Mouse (Mus musculus) testis, postnatal 10 days (tissue): Measurements from ENCODE around the gene Olfr380.

Source experiments
- DNase-seq: peaks from one replicate; pipeline ENCODE4 v3.0.0; 2021; ENCODE audit warnings: low spot score

The Olfr380 gene

DNA sequence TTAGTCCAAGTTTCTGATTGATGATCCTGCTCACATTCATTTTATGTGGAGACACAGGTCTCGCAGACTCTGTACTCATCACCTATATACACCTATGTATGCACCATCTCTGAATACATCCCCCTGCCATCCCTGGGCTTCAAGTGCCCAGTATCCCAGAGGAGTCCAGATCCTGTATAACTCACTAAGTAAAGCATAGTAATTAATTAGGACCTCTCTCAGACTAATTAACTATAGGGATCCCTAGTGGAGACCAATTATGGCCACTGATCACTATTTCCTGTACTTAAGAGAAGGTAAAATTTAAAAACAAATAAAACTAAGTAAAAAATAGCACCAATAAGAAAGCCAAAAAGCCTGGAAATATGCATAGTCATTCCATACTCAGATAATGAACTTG lies at the start of gene Olfr380:
Olfr380 (minus strand) TSS at position 101 of the 400 bp plus-strand sequence.
- no peak for DNase-seq

- DNase-seq, result no peak
Observed at GRCm38 (mm10) chr11:73491503-73491902, 34.2 kb upstream of the Olfr380 start, which contains the start of gene Olfr381. Olfr381 (minus strand) TSS chr11:73491603.

GRCm38 (mm10) chr11:73428377-73428776 lies 28.9 kb downstream of the Olfr380 start, which contains the start of gene Olfr378:
Olfr378 (minus strand) TSS chr11:73428477.
- DNase-seq, result no peak
